Mouse (Mus musculus) brain, embryonic 14.5 days (tissue): ENCODE measurements around the gene Myo10. TPM values are rescaled to one million over a fixed set of nuclear protein-coding genes. Genes with fewer than 3 reads are reported as not detected.

ENCODE experiments used
- DNase-seq: peaks from one replicate; pipeline ENCODE4 v3.0.0-alpha.2; 2011; ENCODE audit warnings: low read depth
- CTCF ChIP-seq: fragments of 200-500 bp; IDR thresholded peaks from 2 replicates; pipeline ENCODE4 v1.5.1; 2012; ENCODE audit warnings: inconsistent platforms, mild to moderate bottlenecking, moderate library complexity, borderline replicate concordance; ENCODE audit not compliant: insufficient read depth, insufficient read length; ENCODE audit errors: extremely low read depth
- POLR2A ChIP-seq: fragments of 200-500 bp; IDR thresholded peaks from 2 replicates; pipeline ENCODE4 v1.6.1; 2012; ENCODE audit warnings: mild to moderate bottlenecking, inconsistent platforms, borderline replicate concordance; ENCODE audit not compliant: poor library complexity, insufficient read depth, insufficient read length, severe bottlenecking; ENCODE audit errors: extremely low read depth
- polyA plus RNA-seq: library from polyadenylated mRNA; depleted of rRNA; stranded (reverse); fragments of >200 nt; gene quantifications from 2 replicates; pipeline ENCODE4 v1.2.3, GENCODE M21; 2012

Myo10 gene
- polyA plus RNA-seq, 1 experiment: 33.7 TPM

GRCm38 (mm10) chr15:25688424-25689283 is 66.3 kb downstream of the Myo10 start:
- TF ChIP-seq POLR2A (no peak), CTCF (no peak)
- no peak for DNase-seq

GRCm38 (mm10) chr15:25689477-25689876 is 67.2 kb downstream of the Myo10 start:
- no peak for DNase-seq
- TF ChIP-seq POLR2A (no peak), CTCF (no peak)

- peak; percentile 78 for DNase-seq
- TF ChIP-seq CTCF: peak; percentile 6; the same call in 1 of the 2 replicates
- no peak for TF ChIP-seq POLR2A
These were observed 67.9 kb downstream of the Myo10 start for GRCm38 (mm10) chr15:25690066-25690745.

GRCm38 (mm10) chr15:25690746-25691105 is 68.4 kb downstream of the Myo10 start:
- no peak for DNase-seq

DNA sequence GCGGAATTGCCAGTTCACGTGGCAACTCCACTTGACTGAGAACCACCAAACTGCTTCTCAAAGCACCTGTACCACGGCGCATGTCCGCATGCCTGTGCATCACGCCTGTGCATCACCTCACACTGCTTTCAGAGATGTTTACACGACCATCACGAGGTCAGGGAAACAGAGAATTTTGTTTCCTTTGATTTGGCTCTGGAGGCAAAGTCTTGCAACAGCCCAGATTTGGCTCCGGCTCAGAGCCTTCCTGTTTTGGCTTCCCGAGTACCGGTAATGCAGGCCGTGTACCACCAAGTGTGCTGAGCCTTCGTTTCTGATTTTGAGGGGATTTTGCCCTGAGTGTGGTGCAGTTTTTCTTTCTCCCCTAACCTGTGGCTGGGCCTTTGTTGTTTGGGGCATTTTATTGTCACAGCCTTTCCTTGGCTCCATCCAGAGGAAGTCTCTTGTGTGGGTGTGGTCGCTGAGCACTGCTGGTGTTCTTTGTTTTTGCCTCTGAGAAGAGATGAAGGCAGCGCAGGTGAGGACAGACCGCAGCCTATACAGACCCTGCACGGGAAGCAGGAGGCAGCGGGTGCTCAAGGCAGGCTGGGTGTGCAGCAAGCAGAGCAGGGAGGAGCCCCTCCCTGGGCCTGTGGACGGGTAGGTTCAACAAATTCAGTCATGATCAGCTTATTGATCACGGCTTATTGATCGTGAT is 70.1 kb downstream of the Myo10 start:
- TF ChIP-seq POLR2A: no peak
- no peak for DNase-seq

More at GRCm38 (mm10) chr15:25690746-25691105, 68.4 kb downstream of the Myo10 start:
- TF ChIP-seq CTCF (no peak), POLR2A (no peak)

GRCm38 (mm10) chr15:25693708-25694107 is 71.4 kb downstream of the Myo10 start:
- TF ChIP-seq POLR2A (no peak), CTCF (no peak)

DNA sequence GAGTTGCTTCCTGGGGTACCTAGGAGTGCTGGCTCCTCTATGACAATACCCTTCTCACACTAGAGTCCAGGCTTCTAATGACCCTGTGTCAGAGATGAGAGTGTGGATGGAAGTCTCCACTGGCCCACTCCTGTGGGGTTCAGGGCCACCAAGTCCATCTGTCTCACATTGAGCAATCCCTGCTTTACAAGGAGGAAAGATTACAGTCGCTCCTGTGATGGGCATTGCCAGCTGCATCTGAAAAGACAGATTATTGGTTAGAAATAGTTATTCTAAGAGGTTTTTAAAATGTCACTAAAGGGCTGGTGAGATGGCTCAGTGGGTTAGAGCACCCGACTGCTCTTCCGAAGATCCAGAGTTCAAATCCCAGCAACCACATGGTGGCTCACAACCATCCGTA is 72.4 kb downstream of the Myo10 start:
- TF ChIP-seq POLR2A: no peak
- no peak for TF ChIP-seq CTCF
- no peak for DNase-seq

More at GRCm38 (mm10) chr15:25693708-25694107, 71.4 kb downstream of the Myo10 start:
- DNase-seq: no peak

GRCm38 (mm10) chr15:25695253-25695652 is 72.9 kb downstream of the Myo10 start:
- no peak for TF ChIP-seq CTCF
- no peak for TF ChIP-seq POLR2A
- DNase-seq: no peak

- TF ChIP-seq POLR2A (no peak), CTCF (no peak)
- DNase-seq: no peak
These were observed 73.6 kb downstream of the Myo10 start for GRCm38 (mm10) chr15:25695883-25696282.

DNA sequence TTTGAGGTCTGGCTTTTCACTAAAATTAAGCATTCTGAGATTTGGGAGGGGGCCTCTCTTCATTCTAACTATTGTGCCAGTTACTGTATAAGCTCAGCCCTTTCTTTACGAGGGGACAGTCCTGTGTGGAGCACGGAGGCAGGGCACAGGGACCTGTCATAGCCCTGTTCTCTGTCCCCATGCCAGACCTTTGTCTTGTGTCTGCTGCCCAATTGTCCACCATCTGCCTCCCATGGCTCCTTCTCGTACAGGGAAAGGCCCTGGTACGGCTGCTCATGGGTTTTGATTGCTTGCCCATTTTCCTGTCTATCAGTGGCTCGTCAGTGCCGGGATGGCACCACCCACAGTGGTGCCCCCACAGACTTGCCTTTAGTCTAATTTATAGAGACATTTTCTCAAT is 74.3 kb downstream of the Myo10 start:
- no peak for TF ChIP-seq POLR2A
- TF ChIP-seq CTCF: no peak
- no peak for DNase-seq

- no peak for DNase-seq
- TF ChIP-seq CTCF: no peak
These were observed 76.8 kb downstream of the Myo10 start for GRCm38 (mm10) chr15:25699032-25699557.

DNA sequence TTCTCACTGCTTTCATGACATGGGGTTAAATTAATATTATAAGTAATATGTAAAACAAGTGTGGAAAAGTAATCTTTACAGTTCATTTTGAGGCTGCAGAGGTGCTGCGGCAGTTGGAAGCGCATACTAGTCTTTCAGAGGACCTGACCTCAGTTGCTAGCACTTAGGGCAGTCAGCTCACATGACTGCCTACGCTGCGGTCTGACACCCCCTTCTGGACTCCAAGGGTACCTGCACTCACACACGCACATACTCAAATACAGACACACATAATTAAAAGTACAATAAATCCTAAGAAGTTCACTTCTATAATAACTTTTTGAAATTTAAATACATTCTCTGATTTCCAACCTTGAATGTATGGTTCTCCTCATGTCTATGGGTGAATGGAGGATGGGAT is 80.3 kb downstream of the Myo10 start:
- no peak for DNase-seq
- TF ChIP-seq CTCF (no peak), POLR2A (no peak)
